Mouse (Mus musculus) CH12.LX (cell line): Measurements from ENCODE around the gene Tmem178.

Experiments
- BHLHE40 ChIP-seq: IDR thresholded peaks from 2 replicates; pipeline ENCODE4 v1.6.1; 2011; ENCODE audit warnings: mild to moderate bottlenecking, low read depth, low read length, improper control_type of control experiment
- CTCF ChIP-seq, 2 experiments: IDR thresholded peaks in 1 of 2; conservative IDR thresholded peaks in 1 of 2; 2 replicates each; pipeline ENCODE4 v1.5.1; 2011 to 2012; ENCODE audit warnings: low read depth in 2 of 2, low read length in 2 of 2, improper control_type of control experiment in 1 of 2, inconsistent platforms in 1 of 2, mild to moderate bottlenecking in 1 of 2, moderate library complexity in 1 of 2
- HCFC1 ChIP-seq: IDR thresholded peaks from 2 replicates; pipeline ENCODE4 v1.6.1; 2012; ENCODE audit warnings: low read depth, mild to moderate bottlenecking, inconsistent platforms, low read length, improper control_type of control experiment
- MAZ ChIP-seq: IDR thresholded peaks from 2 replicates; pipeline ENCODE4 v1.6.1; 2012; ENCODE audit warnings: low read depth, mild to moderate bottlenecking, inconsistent platforms, low read length, improper control_type of control experiment, moderate library complexity
- MXI1 ChIP-seq: IDR thresholded peaks from 2 replicates; pipeline ENCODE4 v1.6.1; 2011; ENCODE audit warnings: mild to moderate bottlenecking, low read depth, low read length, improper control_type of control experiment
- MYC ChIP-seq: IDR thresholded peaks from 2 replicates; pipeline ENCODE4 v1.6.1; 2011; ENCODE audit warnings: low read depth, mild to moderate bottlenecking, improper control_type of control experiment, low read length
- POLR2A ChIP-seq: IDR thresholded peaks from 2 replicates; pipeline ENCODE4 v1.6.1; 2011; ENCODE audit warnings: low read depth, mild to moderate bottlenecking, improper control_type of control experiment, low read length
- SIN3A ChIP-seq: IDR thresholded peaks from 2 replicates; pipeline ENCODE4 v1.6.1; 2012; ENCODE audit warnings: low read length, improper control_type of control experiment, inconsistent platforms
- SMC3 ChIP-seq: IDR thresholded peaks from 2 replicates; pipeline ENCODE4 v1.6.1; 2011; ENCODE audit warnings: low read depth, low read length, improper control_type of control experiment
- TCF12 ChIP-seq: IDR thresholded peaks from 2 replicates; pipeline ENCODE4 v1.6.1; 2014; ENCODE audit warnings: low read depth, mild to moderate bottlenecking, inconsistent platforms, low read length, improper control_type of control experiment
- USF1 ChIP-seq: IDR thresholded peaks from 2 replicates; pipeline ENCODE4 v1.6.1; 2014; ENCODE audit warnings: low read depth, mild to moderate bottlenecking, inconsistent platforms, low read length, improper control_type of control experiment
- ZMIZ1 ChIP-seq: IDR thresholded peaks from 2 replicates; pipeline ENCODE4 v1.6.1; 2012; ENCODE audit warnings: low read depth, mild to moderate bottlenecking, inconsistent platforms, low read length, improper control_type of control experiment

DNA sequence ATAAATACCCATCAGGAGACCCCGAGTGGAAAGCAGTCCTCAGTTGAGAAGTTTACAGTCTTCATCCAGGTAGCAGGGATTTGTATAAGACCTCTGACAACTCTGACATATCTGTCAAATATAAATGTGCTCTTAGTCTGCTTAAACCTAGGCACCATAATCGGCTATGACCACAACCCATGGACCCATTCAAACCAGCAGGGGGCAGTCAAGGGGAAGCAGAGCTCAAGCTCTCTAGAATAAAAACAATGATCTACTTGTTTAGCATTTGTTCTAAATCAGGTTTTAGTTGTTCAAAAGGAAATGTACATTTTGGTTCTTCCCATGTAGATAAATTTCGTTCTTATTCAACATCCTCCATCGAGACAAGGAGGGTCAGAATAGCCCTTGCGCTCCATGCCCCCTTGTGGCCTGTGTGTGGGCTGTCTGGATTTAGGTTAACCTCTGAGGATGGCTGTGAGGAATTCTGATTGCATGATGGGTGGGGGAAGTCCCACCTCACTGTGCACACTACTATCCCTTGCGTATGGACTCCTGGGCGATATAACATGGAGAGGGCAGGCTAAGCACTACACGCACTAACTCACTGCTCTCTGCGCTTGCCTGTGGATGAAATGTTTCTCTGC lies 101.2 kb downstream of the Tmem178 start:
- TF ChIP-seq BHLHE40 (no peak), ZMIZ1 (no peak), CTCF (conservative IDR thresholded peaks at IDR 0.05 in 1 of 2, IDR thresholded peaks at IDR 0.05 in 1 of 2; ENCODE audit: low read depth in 2 of 2, low read length in 2 of 2) (peak; percentile 48 to 67), POLR2A (no peak), HCFC1 (no peak), TCF12 (no peak), MXI1 (no peak), SIN3A (no peak), SMC3 (peak; percentile 41), USF1 (no peak), MAZ (no peak), MYC (no peak)
